Mouse (Mus musculus) heart, embryonic 14.5 days (tissue): ENCODE data around the gene Itpr2. TPM values are rescaled to one million over a fixed set of nuclear protein-coding genes. Genes with fewer than 3 reads are reported as not detected.

Experiments
- ATAC-seq: fragments of 200-750 bp; cut with Nextera tagmentation; 2 replicates; pipeline ENCODE4 v1.8.0; 2017; ENCODE audit warnings: low read depth, moderate TSS enrichment; ENCODE audit not compliant: insufficient number of reproducible peaks, insufficient read depth, low FRiP score
- H3K27ac ChIP-seq, 2 experiments: fragments of 200-500 bp in 1 of 2; fragments of 300-500 bp in 1 of 2; sonication (generic) in 1 of 2; replicated peaks in 1 of 2; 2 replicates each; pipeline ENCODE4 v1.5.1; 2012 to 2014; ENCODE audit warnings: low read depth in 2 of 2, low read length in 2 of 2, control low read depth in 1 of 2, mild to moderate bottlenecking in 1 of 2, mixed read lengths in 1 of 2; ENCODE audit not compliant: control insufficient read depth in 1 of 2, insufficient read depth in 1 of 2
- H3K27me3 ChIP-seq: fragments of 300-500 bp; sonication (generic); 2 replicates; pipeline ENCODE4 v1.6.1; 2014; ENCODE audit warnings: mild to moderate bottlenecking, low read length, control low read depth; ENCODE audit not compliant: control insufficient read depth, insufficient read depth
- H3K36me3 ChIP-seq: fragments of 300-500 bp; sonication (generic); 2 replicates; pipeline ENCODE4 v1.6.1; 2014; ENCODE audit warnings: mild to moderate bottlenecking, control low read depth, low read length, mixed read lengths; ENCODE audit not compliant: control insufficient read depth, insufficient read depth
- H3K4me1 ChIP-seq, 2 experiments: fragments of 200-500 bp in 1 of 2; fragments of 300-500 bp in 1 of 2; sonication (generic) in 1 of 2; 2 replicates each; pipeline ENCODE4 v1.6.1; 2012 to 2014; ENCODE audit warnings: low read length in 2 of 2, control low read depth in 1 of 2, mixed read lengths in 1 of 2; ENCODE audit not compliant: control insufficient read depth in 2 of 2, insufficient read depth in 2 of 2
- H3K4me2 ChIP-seq: fragments of 300-500 bp; sonication (generic); 2 replicates; pipeline ENCODE4 v1.6.1; 2014; ENCODE audit warnings: mild to moderate bottlenecking, low read length
- H3K4me3 ChIP-seq, 2 experiments: fragments of 200-500 bp in 1 of 2; fragments of 300-500 bp in 1 of 2; sonication (generic) in 1 of 2; 2 replicates each; pipeline ENCODE4 v1.5.1; 2012 to 2014; ENCODE audit warnings: low read length in 2 of 2, mild to moderate bottlenecking in 2 of 2, control low read depth in 1 of 2, low read depth in 1 of 2, moderate library complexity in 1 of 2; ENCODE audit not compliant: control insufficient read depth in 1 of 2, insufficient read depth in 1 of 2
- H3K9ac ChIP-seq: fragments of 300-500 bp; sonication (generic); 2 replicates; pipeline ENCODE4 v1.6.1; 2014; ENCODE audit warnings: mild to moderate bottlenecking, low read length
- H3K9me3 ChIP-seq: fragments of 300-500 bp; sonication (generic); 2 replicates; pipeline ENCODE4 v1.6.1; 2016; ENCODE audit warnings: low read length, control low read depth; ENCODE audit not compliant: control insufficient read depth
- WGBS: fragments of 180-500 bp; shearing (Covaris S2); extraction: QIAGEN DNeasy Blood & Tissue Kit; methylation state at CpG from one replicate; pipeline ENCODE4 v1.1.7; 2014; 5-methylcytosine and 5-hydroxymethylcytosine counted together
- polyA plus RNA-seq: library from polyadenylated mRNA; unstranded; fragments of >200 nt; fragmentation: Nextera tagmentation; extraction: Ambion mirVana; gene quantifications from 2 replicates; pipeline ENCODE4 v1.2.1, GENCODE M21; 2014

Itpr2 gene
- polyA plus RNA-seq, 1 experiment from 2014 or later = 43.4 TPM

DNA sequence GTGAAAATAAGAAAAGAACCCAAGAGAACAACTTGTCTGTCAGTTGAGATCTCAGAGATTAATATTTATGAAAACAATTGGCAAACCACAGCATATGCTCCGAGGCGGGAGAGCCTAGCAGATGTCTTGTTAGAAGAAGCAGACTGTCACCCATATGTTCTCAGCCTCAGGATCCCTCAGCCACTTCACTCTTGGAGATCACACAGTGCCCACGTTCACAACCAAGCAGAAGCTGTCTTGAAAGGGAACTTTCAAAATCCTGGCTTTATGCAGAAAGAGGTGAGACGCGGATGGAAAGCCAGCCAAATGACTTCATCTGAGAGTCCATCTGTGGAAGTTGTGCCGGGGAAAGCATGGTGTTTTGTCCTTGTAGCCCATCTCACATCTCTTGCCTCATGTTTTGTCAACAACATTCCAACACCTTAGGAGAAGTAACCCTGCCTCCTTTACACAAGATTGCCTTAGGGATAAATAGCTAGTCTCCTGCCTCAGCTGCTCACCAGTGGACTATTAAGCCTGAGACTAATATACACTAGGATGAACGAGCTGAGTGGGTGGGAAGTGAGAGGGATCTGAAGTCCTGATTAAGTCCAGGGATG lies 219.9 kb downstream of the Itpr2 start:
- no peak overlapping the region for H3K4me3 ChIP-seq
- no peak overlapping the region for H3K9ac ChIP-seq
- 0 out of 2 replicates have a peak, but pooled peaks cover 4% of the 10 kb centered on the region for H3K36me3 ChIP-seq
- H3K9me3 ChIP-seq = no peaks in the 10 kb centered on the region
- WGBS = 78% methylated on average over 7 of the region's 7 CpGs
- H3K4me2 ChIP-seq = no peak overlapping the region
- ATAC-seq = no peak
- H3K4me1 ChIP-seq = no peaks in the 10 kb centered on the region
- H3K27ac ChIP-seq = no peak overlapping the region
- H3K27me3 ChIP-seq = no peaks in the 10 kb centered on the region

DNA sequence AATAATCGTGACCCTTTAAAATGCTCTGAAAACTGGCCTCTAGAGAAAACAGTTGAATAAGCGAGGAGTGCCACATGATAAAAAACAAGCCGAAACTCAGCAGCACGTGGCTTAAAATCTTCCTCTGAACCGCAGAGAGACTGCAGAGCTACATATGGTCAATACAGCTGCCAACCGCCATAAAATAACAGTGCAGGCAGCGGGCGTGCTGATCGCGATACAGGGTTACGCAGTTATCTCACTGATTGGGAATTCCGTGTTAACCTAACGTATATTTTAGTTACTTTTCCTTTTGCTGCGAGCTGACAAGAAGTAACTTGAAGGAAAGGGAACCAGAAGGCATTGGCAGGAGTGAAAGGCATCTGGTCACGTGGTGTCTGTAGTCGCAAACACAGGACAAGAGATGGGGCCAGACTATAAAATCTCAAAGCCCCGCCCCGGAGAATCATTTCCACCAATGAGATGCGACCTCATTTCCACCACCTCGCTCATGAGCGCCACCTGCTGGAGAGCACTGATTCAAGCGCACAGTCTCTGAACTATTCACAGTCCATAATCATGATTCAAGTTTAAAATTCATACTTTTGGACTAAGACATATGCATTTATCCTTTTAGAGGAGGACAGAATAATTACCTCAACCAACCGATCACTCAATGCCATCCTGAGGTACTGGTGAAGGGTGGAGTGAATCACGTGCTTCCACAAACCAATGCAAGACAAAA lies 220.7 kb downstream of the Itpr2 start:
- Histone ChIP-seq H3K36me3 (no peaks in the 10 kb centered on the region), H3K9me3 (no peaks in the 10 kb centered on the region), H3K27me3 (no peaks in the 10 kb centered on the region), H3K4me3 (no peak overlapping the region), H3K27ac (no peak overlapping the region), H3K4me2 (no peak overlapping the region), H3K4me1 (no peaks in the 10 kb centered on the region), H3K9ac (no peak overlapping the region)
- no peak for ATAC-seq
- 91% methylated on average over 24 of the region's 24 CpGs for WGBS

DNA sequence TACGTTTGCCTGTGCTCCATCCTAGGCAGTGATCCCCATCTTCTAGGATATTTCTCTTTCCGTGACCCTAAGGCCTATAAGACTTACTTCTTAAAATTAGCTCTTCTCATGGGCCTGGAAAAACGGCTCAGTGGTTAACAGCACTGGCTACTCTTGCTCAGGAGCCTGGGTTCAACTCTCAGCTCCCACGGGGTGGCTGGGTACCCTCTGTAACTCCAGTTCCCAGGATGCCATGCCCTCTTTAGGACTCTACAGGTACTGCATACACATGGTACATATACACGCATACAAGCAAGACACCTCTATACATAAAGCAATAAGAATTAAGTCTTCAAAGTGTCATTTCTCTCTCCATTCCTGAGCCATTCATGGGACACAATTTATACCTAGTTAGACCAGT lies 228.8 kb downstream of the Itpr2 start:
- no peak overlapping the region for H3K4me2 ChIP-seq
- H3K27ac ChIP-seq = no peak overlapping the region
- H3K9ac ChIP-seq = no peak overlapping the region
- no peak overlapping the region for H3K4me3 ChIP-seq
- no peaks in the 10 kb centered on the region for H3K9me3 ChIP-seq
- H3K4me1 ChIP-seq = peaks cover 9 to 25% of the 10 kb centered on the region in 2 experiments
- no peaks in the 10 kb centered on the region for H3K27me3 ChIP-seq
- WGBS = 84% methylated on average over 5 of the region's 5 CpGs
- no peak for ATAC-seq
- H3K36me3 ChIP-seq = no peaks in the 10 kb centered on the region

DNA sequence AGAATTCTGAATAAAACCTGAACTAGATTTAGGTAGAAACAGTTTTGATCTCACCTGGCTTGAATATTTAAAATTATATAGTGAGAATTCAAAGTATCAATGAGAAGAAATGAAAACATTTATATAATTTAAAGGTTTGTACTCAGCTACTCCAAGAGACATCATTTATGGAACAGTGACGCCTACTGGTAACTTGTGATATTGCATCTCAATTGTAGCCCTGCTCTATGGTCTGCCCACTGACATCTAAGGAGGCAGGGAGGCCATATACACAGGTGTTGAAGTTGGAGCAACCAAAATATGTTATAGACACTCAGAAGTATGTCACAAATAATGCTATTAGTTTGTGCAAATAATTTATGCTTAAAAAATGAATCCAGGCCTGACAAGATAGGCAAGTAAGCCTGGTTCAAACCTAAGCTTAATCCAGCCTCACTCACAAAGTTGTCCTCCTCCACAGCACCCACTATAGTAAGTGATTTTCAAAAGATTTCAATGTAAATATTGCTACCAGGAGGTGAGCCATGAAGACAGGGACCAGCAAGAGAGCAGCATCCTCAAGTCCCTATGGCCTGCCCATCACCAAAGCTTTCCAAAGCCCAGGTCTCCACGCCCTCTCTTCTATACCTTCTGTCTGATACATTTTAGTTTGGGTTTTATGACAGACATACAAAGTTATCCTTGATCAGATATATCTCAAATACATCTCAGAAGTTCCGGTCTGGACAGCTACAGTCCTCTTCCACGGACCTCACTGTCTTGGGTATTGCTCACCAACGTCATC lies 229.6 kb downstream of the Itpr2 start:
- no peak overlapping the region for H3K27ac ChIP-seq
- H3K36me3 ChIP-seq = no peaks in the 10 kb centered on the region
- peaks cover 9 to 30% of the 10 kb centered on the region in 2 experiments for H3K4me1 ChIP-seq
- no peak; the same call in 1 of the 2 replicates for ATAC-seq
- no peaks in the 10 kb centered on the region for H3K27me3 ChIP-seq
- H3K4me3 ChIP-seq = no peak overlapping the region
- no peak overlapping the region for H3K9ac ChIP-seq
- H3K9me3 ChIP-seq = no peaks in the 10 kb centered on the region
- whole genome bisulfite sequencing = 73% methylated on average over 5 of the region's 5 CpGs
- H3K4me2 ChIP-seq = no peak overlapping the region

DNA sequence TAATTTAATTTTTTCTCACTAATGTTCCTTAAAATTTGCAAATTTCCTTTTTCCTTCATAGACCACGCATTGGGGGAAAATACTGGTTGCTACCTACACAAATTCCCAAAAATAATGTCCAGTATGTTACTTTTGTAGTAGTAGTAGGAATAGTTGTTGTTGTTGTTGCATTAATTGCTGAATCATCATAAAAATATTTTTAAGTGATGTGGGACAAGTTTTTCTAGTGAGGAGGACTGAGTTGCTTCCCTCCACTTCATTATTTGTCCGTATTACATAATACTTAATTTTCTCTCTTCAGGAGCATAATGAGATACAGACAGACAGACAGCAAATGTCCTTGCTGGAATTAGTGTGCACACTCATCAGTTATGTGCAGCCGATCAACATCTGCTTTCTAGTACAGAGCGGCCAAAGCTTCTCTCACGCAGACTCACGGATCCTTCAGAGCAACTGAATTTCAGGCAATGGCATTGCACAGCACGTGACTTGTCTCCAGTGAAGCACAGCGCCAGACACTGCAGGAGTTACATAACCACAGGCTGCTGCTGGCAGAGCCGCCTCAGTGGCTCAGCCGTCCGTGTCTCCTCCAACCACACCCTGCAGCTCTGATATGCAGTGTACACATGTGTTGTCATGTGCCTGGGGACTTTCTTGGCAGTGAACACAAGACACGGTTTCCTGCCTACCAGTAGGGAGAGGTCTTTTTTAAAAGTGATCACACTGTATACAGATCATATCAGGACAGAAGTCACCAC lies 231.1 kb downstream of the Itpr2 start:
- H3K27me3 ChIP-seq = no peaks in the 10 kb centered on the region
- no peaks in the 10 kb centered on the region for H3K9me3 ChIP-seq
- peaks cover 9 to 30% of the 10 kb centered on the region in 2 experiments for H3K4me1 ChIP-seq
- ATAC-seq = peak; percentile 73
- H3K27ac ChIP-seq = peak overlapping the region in 1 of 2 experiments; percentile 25; a peak in 2 of 4 replicates
- no peak overlapping the region for H3K4me2 ChIP-seq
- H3K4me3 ChIP-seq = no peak overlapping the region
- H3K36me3 ChIP-seq = no peaks in the 10 kb centered on the region
- H3K9ac ChIP-seq = no peak overlapping the region
- 57% methylated on average over 12 of the region's 12 CpGs for WGBS

DNA sequence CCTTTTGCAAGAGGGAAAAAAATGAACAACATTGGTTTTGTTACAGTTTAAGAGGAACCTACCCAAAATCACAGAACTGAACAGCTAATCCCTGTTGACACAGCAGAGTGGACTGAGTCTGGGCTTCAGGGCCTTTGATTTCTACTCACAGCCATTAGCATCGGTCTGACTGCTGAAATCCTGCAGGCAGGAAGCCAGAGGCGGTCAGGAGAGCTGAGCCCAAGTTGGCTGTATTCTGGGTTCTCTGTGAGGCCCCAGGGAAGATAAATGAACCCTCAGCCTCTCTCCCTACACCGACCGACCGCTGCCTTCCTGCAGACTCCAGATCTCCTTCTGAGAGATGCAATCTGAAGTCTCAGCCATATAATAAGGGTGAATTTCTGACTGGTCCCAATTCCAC lies 231.9 kb downstream of the Itpr2 start:
- Histone ChIP-seq H3K4me2 (no peak overlapping the region), H3K9ac (no peak overlapping the region), H3K36me3 (no peaks in the 10 kb centered on the region), H3K9me3 (no peaks in the 10 kb centered on the region), H3K27ac (peak overlapping the region in 1 of 2 experiments; percentile 35; a peak in 2 of 4 replicates), H3K27me3 (no peaks in the 10 kb centered on the region), H3K4me3 (no peak overlapping the region), H3K4me1 (peaks cover 9 to 30% of the 10 kb centered on the region in 2 experiments)
- 12% methylated on average over 5 of the region's 5 CpGs for WGBS
- no peak; the same call in 1 of the 2 replicates for ATAC-seq

DNA sequence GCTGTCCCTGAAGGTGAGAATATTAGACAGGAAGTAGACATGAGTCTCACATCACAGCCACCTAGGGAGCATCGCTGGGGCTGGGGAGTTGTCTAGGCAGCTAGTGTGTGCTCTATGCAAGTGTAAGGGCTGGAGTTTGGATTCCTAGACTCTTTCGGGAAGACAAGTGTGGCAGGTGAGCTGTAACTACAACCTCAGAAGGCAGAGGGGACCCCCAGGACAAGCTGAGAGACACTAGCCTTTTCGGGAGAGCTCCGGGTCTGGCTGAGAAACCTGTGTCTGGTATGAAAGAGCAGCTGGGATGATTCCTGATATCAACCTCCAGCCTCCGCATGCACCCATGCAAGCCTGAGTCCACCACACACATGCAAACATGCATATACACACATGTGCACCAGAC lies 232.7 kb downstream of the Itpr2 start:
- H3K9ac ChIP-seq = no peak overlapping the region
- H3K9me3 ChIP-seq = no peaks in the 10 kb centered on the region
- ATAC-seq = no peak
- H3K27me3 ChIP-seq = no peaks in the 10 kb centered on the region
- peaks cover 9 to 30% of the 10 kb centered on the region in 2 experiments for H3K4me1 ChIP-seq
- no peaks in the 10 kb centered on the region for H3K36me3 ChIP-seq
- 91% methylated on average over 5 of the region's 5 CpGs for WGBS
- no peak overlapping the region for H3K4me3 ChIP-seq
- H3K4me2 ChIP-seq = no peak overlapping the region
- no peak overlapping the region for H3K27ac ChIP-seq
